ENCODE assay signal across 20 mouse cellular contexts in the genomic region with DNA sequence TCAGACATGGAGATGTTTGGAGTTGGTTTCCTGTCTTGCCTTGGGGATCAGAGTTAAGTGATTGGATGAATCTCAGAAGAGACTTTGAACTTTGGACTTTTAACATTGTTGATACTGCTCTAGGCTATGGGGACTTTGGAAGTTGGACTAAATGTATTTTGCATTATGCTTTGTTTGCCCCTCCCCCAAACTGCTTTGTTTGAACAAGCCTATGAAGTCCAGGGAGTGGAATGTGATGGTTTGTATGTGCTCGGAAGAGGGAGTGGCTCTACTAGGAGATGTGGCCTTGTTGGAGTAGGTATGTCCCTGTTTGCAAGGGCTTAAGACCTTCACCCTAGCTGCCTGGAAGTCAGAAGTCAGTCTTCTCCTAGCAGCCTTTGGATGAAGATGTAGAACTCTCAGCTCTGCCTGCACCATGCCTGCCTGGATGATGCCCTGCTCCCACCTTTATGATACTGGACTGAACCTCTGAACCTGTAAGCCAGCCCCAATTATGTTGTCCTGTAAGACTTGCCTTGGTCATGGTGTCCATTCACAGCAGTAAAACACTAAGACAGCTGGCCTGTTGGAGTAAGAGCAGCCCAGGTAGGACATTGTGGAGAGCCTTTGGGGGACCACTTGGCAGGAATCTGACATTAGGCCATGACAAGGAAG. TPM values are rescaled to one million over a fixed set of nuclear protein-coding genes. Genes with fewer than 3 reads are reported as not detected.
DNase-seq lines count a peak whose midpoint lies in the region; ATAC-seq and TF ChIP-seq lines count a peak whose summit lies in the region.
"Had no signal": no experiment of that assay in that cellular context is flagged by ENCODE, and none has a peak within 500 bp of the region (broad histone marks: within the 10 kb centered on the region; RNA-seq: fewer than 3 reads in every experiment).

No protein-coding gene starts in this region.

- WGBS in embryonic facial prominence, embryonic 11.5 days, result 67% methylated on average over 1 of the region's 1 CpGs
- 76% methylated on average over 1 of the region's 1 CpGs for WGBS in embryonic facial prominence, embryonic 10.5 days
- 40% methylated on average over 1 of the region's 1 CpGs for WGBS in lung, embryonic 14.5 days
- 16% methylated on average over 1 of the region's 1 CpGs for WGBS in intestine, postnatal 0 days
- 36% methylated on average over 1 of the region's 1 CpGs for WGBS in stomach, embryonic 14.5 days
- WGBS in hindbrain, embryonic 14.5 days, result 70% methylated on average over 1 of the region's 1 CpGs

- H3K4me2 ChIP-seq in embryonic facial prominence, embryonic 11.5 days (ENCODE audit: low read depth, low read length), result no peak overlapping the region
- H3K4me2 ChIP-seq in lung, embryonic 14.5 days, result no peak overlapping the region
- H3K4me2 ChIP-seq in intestine, postnatal 0 days (replicated peaks; ENCODE audit: low read depth), result peak overlapping the region; percentile 17; the same call in 1 of the 2 replicates
- no peak overlapping the region for H3K4me2 ChIP-seq in stomach, embryonic 14.5 days (replicated peaks; ENCODE audit: low read depth, low read length)
- H3K4me2 ChIP-seq in hindbrain, embryonic 14.5 days (replicated peaks), result no peak overlapping the region

- ATAC-seq in embryonic facial prominence, embryonic 11.5 days (replicated peaks; ENCODE audit: insufficient number of reproducible peaks, low FRiP score, low TSS enrichment, low read depth), result no peak
- no peak for ATAC-seq in lung, embryonic 14.5 days (ENCODE audit: insufficient read depth)
- peak; percentile 90 for ATAC-seq in intestine, postnatal 0 days
- peak; percentile 49; the same call in 1 of the 2 replicates for ATAC-seq in stomach, embryonic 14.5 days (ENCODE audit: insufficient number of reproducible peaks, insufficient read depth, low FRiP score, low read depth)
- no peak for ATAC-seq in hindbrain, embryonic 14.5 days (ENCODE audit: low FRiP score)
- ATAC-seq: CD4-positive, CD25-positive, alpha-beta regulatory T cell, adult 4 months; forebrain, embryonic 14.5 days had no signal

- H3K27ac ChIP-seq in embryonic facial prominence, embryonic 11.5 days (replicated peaks; ENCODE audit: low read depth, low read length), result no peak overlapping the region
- H3K27ac ChIP-seq in embryonic facial prominence, embryonic 10.5 days (replicated peaks), result no peak overlapping the region
- no peak overlapping the region for H3K27ac ChIP-seq in lung, embryonic 14.5 days (ENCODE audit: low read depth)
- H3K27ac ChIP-seq in intestine, postnatal 0 days (ENCODE audit: low read depth, low read length), result peak overlapping the region; percentile 79
- no peak overlapping the region for H3K27ac ChIP-seq in stomach, embryonic 14.5 days (ENCODE audit: low read length)
- no peak overlapping the region for H3K27ac ChIP-seq in hindbrain, embryonic 14.5 days
- H3K27ac ChIP-seq: limb, embryonic 10.5 days had no signal

- peak; percentile 8 for DNase-seq in embryonic facial prominence, embryonic 11.5 days (ENCODE audit: low spot score)
- DNase-seq in embryonic facial prominence, embryonic 10.5 days (ENCODE audit: low spot score), result no peak
- DNase-seq in lung, embryonic 14.5 days, result peak; percentile 27
- no peak for DNase-seq in lung, postnatal 4 days
- no peak for DNase-seq in spleen, postnatal 14 days (ENCODE audit: low spot score in 2 of 2)
- DNase-seq in hindbrain, embryonic 14.5 days (ENCODE audit: low spot score), result no peak
- DNase-seq: adrenal gland, adult 8-10 months; cerebellum, adult 11 months; cerebellum, postnatal 25 days; kidney, adult 18-20 months; lung, postnatal 10 days; right cerebral cortex, adult 18-20 months; thymus, adult 2 months had no signal

- TF ChIP-seq CTCF in lung, embryonic 14.5 days (IDR thresholded peaks at IDR 0.05; ENCODE audit: low read depth), result no peak
- no peak for TF ChIP-seq CTCF in intestine, postnatal 0 days (IDR thresholded peaks at IDR 0.05; ENCODE audit: low read depth)

- H3K36me3 ChIP-seq in embryonic facial prominence, embryonic 11.5 days (replicated peaks; ENCODE audit: control insufficient read depth, insufficient read depth, low read depth, low read length), result no peaks in the 10 kb centered on the region
- H3K36me3 ChIP-seq in embryonic facial prominence, embryonic 10.5 days (replicated peaks), result no peaks in the 10 kb centered on the region
- no peaks in the 10 kb centered on the region for H3K36me3 ChIP-seq in lung, embryonic 14.5 days (ENCODE audit: insufficient read depth)
- no peaks in the 10 kb centered on the region for H3K36me3 ChIP-seq in intestine, postnatal 0 days (ENCODE audit: control insufficient read depth, insufficient read depth)
- no peaks in the 10 kb centered on the region for H3K36me3 ChIP-seq in stomach, embryonic 14.5 days (ENCODE audit: control insufficient read depth, insufficient read depth, low read length)
- H3K36me3 ChIP-seq in hindbrain, embryonic 14.5 days (replicated peaks; ENCODE audit: control insufficient read depth, insufficient read depth), result no peaks in the 10 kb centered on the region
- H3K36me3 ChIP-seq: limb, embryonic 10.5 days had no signal

- H3K4me1 ChIP-seq in embryonic facial prominence, embryonic 11.5 days (ENCODE audit: control insufficient read depth, insufficient read depth, low read length), result no peaks in the 10 kb centered on the region
- H3K4me1 ChIP-seq in embryonic facial prominence, embryonic 10.5 days, result 0 out of 2 replicates have a peak, but pooled peaks cover 1% of the 10 kb centered on the region
- no peaks in the 10 kb centered on the region for H3K4me1 ChIP-seq in lung, embryonic 14.5 days (ENCODE audit: insufficient read depth)
- no peaks in the 10 kb centered on the region; the same call in 1 of the 2 replicates for H3K4me1 ChIP-seq in intestine, postnatal 0 days (replicated peaks; ENCODE audit: control insufficient read depth, insufficient read depth, low read length)
- H3K4me1 ChIP-seq in stomach, embryonic 14.5 days (ENCODE audit: control insufficient read depth, insufficient read depth, low read length), result no peaks in the 10 kb centered on the region
- peaks cover 1% of the 10 kb centered on the region; the same call in 1 of the 2 replicates for H3K4me1 ChIP-seq in hindbrain, embryonic 14.5 days (replicated peaks; ENCODE audit: control insufficient read depth, insufficient read depth, low read length)
- H3K4me1 ChIP-seq: limb, embryonic 10.5 days had no signal

- no peak overlapping the region for H3K9ac ChIP-seq in embryonic facial prominence, embryonic 11.5 days (replicated peaks; ENCODE audit: low read length)
- no peak overlapping the region for H3K9ac ChIP-seq in lung, embryonic 14.5 days
- no peak overlapping the region for H3K9ac ChIP-seq in intestine, postnatal 0 days (ENCODE audit: low read depth, low read length)
- H3K9ac ChIP-seq in stomach, embryonic 14.5 days (replicated peaks; ENCODE audit: low read depth, low read length), result no peak overlapping the region
- H3K9ac ChIP-seq in hindbrain, embryonic 14.5 days, result no peak overlapping the region

- no peaks in the 10 kb centered on the region for H3K9me3 ChIP-seq in embryonic facial prominence, embryonic 11.5 days (replicated peaks; ENCODE audit: control insufficient read depth, low read length)
- peaks cover 3% of the 10 kb centered on the region; the same call in 1 of the 2 replicates for H3K9me3 ChIP-seq in embryonic facial prominence, embryonic 10.5 days
- H3K9me3 ChIP-seq in lung, embryonic 14.5 days (ENCODE audit: low read depth, low read length), result no peaks in the 10 kb centered on the region
- H3K9me3 ChIP-seq in intestine, postnatal 0 days (ENCODE audit: control insufficient read depth), result 0 out of 2 replicates have a peak, but pooled peaks cover 3% of the 10 kb centered on the region
- H3K9me3 ChIP-seq in stomach, embryonic 14.5 days (ENCODE audit: control insufficient read depth, low read depth, low read length), result no peaks in the 10 kb centered on the region
- no peaks in the 10 kb centered on the region for H3K9me3 ChIP-seq in hindbrain, embryonic 14.5 days (ENCODE audit: control insufficient read depth, low read length)
- H3K9me3 ChIP-seq: limb, embryonic 10.5 days had no signal

- no peak overlapping the region for H3K4me3 ChIP-seq in embryonic facial prominence, embryonic 11.5 days (ENCODE audit: low read depth, low read length)
- no peak overlapping the region for H3K4me3 ChIP-seq in embryonic facial prominence, embryonic 10.5 days
- no peak overlapping the region for H3K4me3 ChIP-seq in lung, embryonic 14.5 days (ENCODE audit: low read depth, low read length)
- H3K4me3 ChIP-seq in intestine, postnatal 0 days (ENCODE audit: low read depth, low read length), result no peak overlapping the region
- H3K4me3 ChIP-seq in stomach, embryonic 14.5 days (ENCODE audit: low read depth, low read length), result no peak overlapping the region
- no peak overlapping the region for H3K4me3 ChIP-seq in hindbrain, embryonic 14.5 days (replicated peaks; ENCODE audit: low read length)
- H3K4me3 ChIP-seq: erythroblast, embryonic 14.5 days; limb, embryonic 10.5 days had no signal

- no peaks in the 10 kb centered on the region for H3K27me3 ChIP-seq in embryonic facial prominence, embryonic 11.5 days (ENCODE audit: control insufficient read depth, insufficient read depth, low read length)
- H3K27me3 ChIP-seq in embryonic facial prominence, embryonic 10.5 days (replicated peaks; ENCODE audit: low read depth, poor library complexity, severe bottlenecking), result no peaks in the 10 kb centered on the region
- no peaks in the 10 kb centered on the region for H3K27me3 ChIP-seq in lung, embryonic 14.5 days (ENCODE audit: insufficient read depth, low read length)
- no peaks in the 10 kb centered on the region for H3K27me3 ChIP-seq in intestine, postnatal 0 days (replicated peaks; ENCODE audit: control insufficient read depth, insufficient read depth, low read length)
- H3K27me3 ChIP-seq in stomach, embryonic 14.5 days (ENCODE audit: control insufficient read depth, insufficient read depth, low read length), result no peaks in the 10 kb centered on the region
- H3K27me3 ChIP-seq in hindbrain, embryonic 14.5 days (ENCODE audit: control insufficient read depth, insufficient read depth, low read length), result no peaks in the 10 kb centered on the region

RNA-seq across cellular contexts. Expression of a gene that starts 5.9 kb away (rescaled TPM):
- 110 and 111 TPM in 2 replicates for polyA plus RNA-seq in embryonic facial prominence, embryonic 11.5 days (2014; fragmentation: Nextera tagmentation; extraction: Ambion mirVana)
- polyA plus RNA-seq in embryonic facial prominence, embryonic 10.5 days (2016; fragmentation: Nextera tagmentation; extraction: Ambion mirVana), result 134 and 140 TPM in 2 replicates
- polyA plus RNA-seq in lung, embryonic 14.5 days (2014; fragmentation: Nextera tagmentation; extraction: Ambion mirVana), result 95.8 and 101 TPM in 2 replicates
- 21.1 and 21.8 TPM in 2 replicates for polyA plus RNA-seq in intestine, postnatal 0 days (2015; fragmentation: Nextera tagmentation; extraction: Ambion mirVana)
- 75.9 and 77.7 TPM in 2 replicates for polyA plus RNA-seq in stomach, embryonic 14.5 days (2014; fragmentation: Nextera tagmentation; extraction: Ambion mirVana)
- 56.3 and 62.8 TPM in 2 replicates for polyA plus RNA-seq in hindbrain, embryonic 14.5 days (2014; fragmentation: Nextera tagmentation; extraction: Ambion mirVana)

RNA-seq across cellular contexts. Expression of a gene that starts 5.9 kb away (rescaled TPM):
- polyA plus RNA-seq in embryonic facial prominence, embryonic 11.5 days (2014; fragmentation: Nextera tagmentation; extraction: Ambion mirVana), result 18.4 and 25.8 TPM in 2 replicates
- polyA plus RNA-seq in embryonic facial prominence, embryonic 10.5 days (2016; fragmentation: Nextera tagmentation; extraction: Ambion mirVana), result 38.8 and 41.8 TPM in 2 replicates
- polyA plus RNA-seq in lung, embryonic 14.5 days (2014; fragmentation: Nextera tagmentation; extraction: Ambion mirVana), result 20.5 and 25.3 TPM in 2 replicates
- polyA plus RNA-seq in intestine, postnatal 0 days (2015; fragmentation: Nextera tagmentation; extraction: Ambion mirVana), result 18.4 and 19.5 TPM in 2 replicates
- 32.0 and 35.8 TPM in 2 replicates for polyA plus RNA-seq in stomach, embryonic 14.5 days (2014; fragmentation: Nextera tagmentation; extraction: Ambion mirVana)
- polyA plus RNA-seq in hindbrain, embryonic 14.5 days (2014; fragmentation: Nextera tagmentation; extraction: Ambion mirVana), result 8.6 and 10.5 TPM in 2 replicates

RNA-seq across cellular contexts. Expression of a gene that starts 21.8 kb away (rescaled TPM):
- polyA plus RNA-seq in embryonic facial prominence, embryonic 11.5 days (2014; fragmentation: Nextera tagmentation; extraction: Ambion mirVana), result 44.9 and 45.8 TPM in 2 replicates
- 52.1 and 52.8 TPM in 2 replicates for polyA plus RNA-seq in embryonic facial prominence, embryonic 10.5 days (2016; fragmentation: Nextera tagmentation; extraction: Ambion mirVana)
- 47.2 and 47.7 TPM in 2 replicates for polyA plus RNA-seq in lung, embryonic 14.5 days (2014; fragmentation: Nextera tagmentation; extraction: Ambion mirVana)
- polyA plus RNA-seq in intestine, postnatal 0 days (2015; fragmentation: Nextera tagmentation; extraction: Ambion mirVana), result 44.9 and 46.3 TPM in 2 replicates
- 55.4 and 55.8 TPM in 2 replicates for polyA plus RNA-seq in stomach, embryonic 14.5 days (2014; fragmentation: Nextera tagmentation; extraction: Ambion mirVana)
- polyA plus RNA-seq in hindbrain, embryonic 14.5 days (2014; fragmentation: Nextera tagmentation; extraction: Ambion mirVana), result 31.9 and 41.4 TPM in 2 replicates

RNA-seq across cellular contexts. Expression of a gene that starts 21.9 kb away (rescaled TPM):
- polyA plus RNA-seq in embryonic facial prominence, embryonic 11.5 days (2014; fragmentation: Nextera tagmentation; extraction: Ambion mirVana), result not detected in 2 replicates
- 0.06 and 0.11 TPM in 2 replicates for polyA plus RNA-seq in embryonic facial prominence, embryonic 10.5 days (2016; fragmentation: Nextera tagmentation; extraction: Ambion mirVana)
- polyA plus RNA-seq in lung, embryonic 14.5 days (2014; fragmentation: Nextera tagmentation; extraction: Ambion mirVana), result 0.05 TPM in 2 replicates
- polyA plus RNA-seq in intestine, postnatal 0 days (2015; fragmentation: Nextera tagmentation; extraction: Ambion mirVana), result not detected in 2 replicates
- polyA plus RNA-seq in stomach, embryonic 14.5 days (2014; fragmentation: Nextera tagmentation; extraction: Ambion mirVana), result 0.07 TPM in 1 of 2 replicates, not detected in the other
- polyA plus RNA-seq in hindbrain, embryonic 14.5 days (2014; fragmentation: Nextera tagmentation; extraction: Ambion mirVana), result 0.71 and 0.81 TPM in 2 replicates
- polyA plus RNA-seq: CD4-positive, CD25-positive, alpha-beta regulatory T cell, adult 4 months; heart, embryonic 14.5 days; limb, embryonic 10.5 days had no signal

RNA-seq across cellular contexts. Expression of a gene that starts 23.6 kb away (rescaled TPM):
- polyA plus RNA-seq in embryonic facial prominence, embryonic 11.5 days (2014; fragmentation: Nextera tagmentation; extraction: Ambion mirVana), result 92.9 and 109 TPM in 2 replicates
- 92.1 and 99.5 TPM in 2 replicates for polyA plus RNA-seq in embryonic facial prominence, embryonic 10.5 days (2016; fragmentation: Nextera tagmentation; extraction: Ambion mirVana)
- 62.8 and 69.6 TPM in 2 replicates for polyA plus RNA-seq in lung, embryonic 14.5 days (2014; fragmentation: Nextera tagmentation; extraction: Ambion mirVana)
- polyA plus RNA-seq in intestine, postnatal 0 days (2015; fragmentation: Nextera tagmentation; extraction: Ambion mirVana), result 20.3 and 21.6 TPM in 2 replicates
- 58.0 and 60.7 TPM in 2 replicates for polyA plus RNA-seq in stomach, embryonic 14.5 days (2014; fragmentation: Nextera tagmentation; extraction: Ambion mirVana)
- 78.9 and 82.7 TPM in 2 replicates for polyA plus RNA-seq in hindbrain, embryonic 14.5 days (2014; fragmentation: Nextera tagmentation; extraction: Ambion mirVana)

Comparison
In these comparisons a context has a peak if more than half of its experiments do, and no peak if none do; other contexts are left out.
1. DNase-seq: peak in embryonic facial prominence, embryonic 11.5 days (single experiment) and lung, embryonic 14.5 days (single experiment); none in embryonic facial prominence, embryonic 10.5 days (single experiment), lung, postnatal 4 days (0 of 2), spleen, postnatal 14 days (0 of 2) and hindbrain, embryonic 14.5 days (single experiment).
2. ATAC-seq: peak in intestine, postnatal 0 days (single experiment) and stomach, embryonic 14.5 days (single experiment); none in embryonic facial prominence, embryonic 11.5 days (single experiment), lung, embryonic 14.5 days (single experiment) and hindbrain, embryonic 14.5 days (single experiment).